ENCODE assay signal across 17 mouse cellular contexts in genomic region chr7:80066675-80067455, GRCm38 (mm10). TPM values are rescaled to one million over a fixed set of nuclear protein-coding genes. Genes with fewer than 3 reads are reported as not detected.
DNase-seq lines count a peak whose midpoint lies in the region; ATAC-seq and TF ChIP-seq lines count a peak whose summit lies in the region.
"Had no signal": no experiment of that assay in that cellular context is flagged by ENCODE, and none has a peak within 500 bp of the region (broad histone marks: within the 10 kb centered on the region; RNA-seq: fewer than 3 reads in every experiment).

No protein-coding gene starts in this region.

- ATAC-seq in embryonic facial prominence, embryonic 13.5 days (ENCODE audit: insufficient number of reproducible peaks, insufficient read depth, low FRiP score, low TSS enrichment, low read depth), result no peak
- no peak for ATAC-seq in hindbrain, embryonic 14.5 days (ENCODE audit: low FRiP score)
- ATAC-seq in lung, postnatal 0 days, result peak; percentile 66
- ATAC-seq: forebrain, embryonic 14.5 days; intestine, postnatal 0 days had no signal

- H3K27ac ChIP-seq in embryonic facial prominence, embryonic 13.5 days, result peak overlapping the region; percentile 85
- no peak overlapping the region for H3K27ac ChIP-seq in embryonic facial prominence, embryonic 10.5 days (replicated peaks)
- H3K27ac ChIP-seq in hindbrain, embryonic 10.5 days, result peak overlapping the region; percentile 56; the same call in 1 of the 2 replicates
- H3K27ac ChIP-seq in hindbrain, embryonic 14.5 days, result no peak overlapping the region
- peak overlapping the region; percentile 57 for H3K27ac ChIP-seq in lung, postnatal 0 days (ENCODE audit: low read length)
- H3K27ac ChIP-seq: hindbrain, embryonic 15.5 days; stomach, postnatal 0 days had no signal

- 0 out of 2 replicates have a peak, but pooled peaks have one; percentile 18 for TF ChIP-seq EP300 in lung, postnatal 0 days (IDR thresholded peaks at IDR 0.05)

- no peaks in the 10 kb centered on the region for H3K9me3 ChIP-seq in embryonic facial prominence, embryonic 13.5 days
- no peaks in the 10 kb centered on the region for H3K9me3 ChIP-seq in embryonic facial prominence, embryonic 10.5 days
- no peaks in the 10 kb centered on the region for H3K9me3 ChIP-seq in hindbrain, embryonic 10.5 days
- no peaks in the 10 kb centered on the region for H3K9me3 ChIP-seq in hindbrain, embryonic 14.5 days (ENCODE audit: control insufficient read depth, low read length)
- H3K9me3 ChIP-seq in lung, postnatal 0 days (ENCODE audit: low read length), result no peaks in the 10 kb centered on the region
- H3K9me3 ChIP-seq: hindbrain, embryonic 15.5 days; midbrain, embryonic 12.5 days had no signal

- H3K27me3 ChIP-seq in embryonic facial prominence, embryonic 13.5 days, result no peaks in the 10 kb centered on the region
- H3K27me3 ChIP-seq in embryonic facial prominence, embryonic 10.5 days (replicated peaks; ENCODE audit: low read depth, poor library complexity, severe bottlenecking), result no peaks in the 10 kb centered on the region
- H3K27me3 ChIP-seq in hindbrain, embryonic 10.5 days (ENCODE audit: insufficient read depth, poor library complexity, severe bottlenecking), result no peaks in the 10 kb centered on the region
- no peaks in the 10 kb centered on the region for H3K27me3 ChIP-seq in hindbrain, embryonic 14.5 days (ENCODE audit: control insufficient read depth, insufficient read depth, low read length)
- no peaks in the 10 kb centered on the region for H3K27me3 ChIP-seq in lung, postnatal 0 days (replicated peaks; ENCODE audit: insufficient read depth, low read length)
- H3K27me3 ChIP-seq: hindbrain, embryonic 15.5 days; midbrain, embryonic 12.5 days had no signal

- TF ChIP-seq POLR2A in lung, adult 2 months (IDR thresholded peaks at IDR 0.05; ENCODE audit: borderline replicate concordance, extremely low read depth, low read depth, low read length), result no peak

- no peak for DNase-seq in embryonic facial prominence, embryonic 10.5 days (ENCODE audit: low spot score)
- DNase-seq in hindbrain, embryonic 10.5 days (ENCODE audit: low spot score), result no peak
- no peak for DNase-seq in hindbrain, embryonic 14.5 days (ENCODE audit: low spot score)
- DNase-seq in lung, adult 2 months, result peak; percentile 6
- DNase-seq in lung, postnatal 14 days, result no peak
- DNase-seq in lung, postnatal 0 days (ENCODE audit: low spot score), result peak; percentile 74
- DNase-seq in adrenal gland, postnatal 4 days (ENCODE audit: low spot score in 2 of 2), result no peak
- DNase-seq: adrenal gland, postnatal 36 days; cerebellum, postnatal 36 days; gastrocnemius, postnatal 10 days; thymus, postnatal 25 days had no signal

- no peak overlapping the region for H3K4me3 ChIP-seq in embryonic facial prominence, embryonic 13.5 days
- no peak overlapping the region for H3K4me3 ChIP-seq in embryonic facial prominence, embryonic 10.5 days
- H3K4me3 ChIP-seq in hindbrain, embryonic 10.5 days, result no peak overlapping the region
- no peak overlapping the region for H3K4me3 ChIP-seq in hindbrain, embryonic 14.5 days (replicated peaks; ENCODE audit: low read length)
- H3K4me3 ChIP-seq in lung, adult 2 months (replicated peaks; ENCODE audit: extremely low read depth, low read depth, low read length), result no peak overlapping the region
- no peak overlapping the region for H3K4me3 ChIP-seq in lung, postnatal 0 days (ENCODE audit: low read depth, low read length)
- H3K4me3 ChIP-seq: hindbrain, embryonic 15.5 days; midbrain, embryonic 12.5 days had no signal

- 63% methylated on average over 13 of the region's 13 CpGs for WGBS in embryonic facial prominence, embryonic 13.5 days
- WGBS in embryonic facial prominence, embryonic 10.5 days, result 75% methylated on average over 13 of the region's 13 CpGs
- 79% methylated on average over 13 of the region's 13 CpGs for WGBS in hindbrain, embryonic 10.5 days
- 79% methylated on average over 13 of the region's 13 CpGs for WGBS in hindbrain, embryonic 14.5 days
- WGBS in lung, adult 2 months, result 57% methylated on average over 13 of the region's 13 CpGs
- 56% methylated on average over 13 of the region's 13 CpGs for WGBS in lung, postnatal 0 days

- no peaks in the 10 kb centered on the region for H3K36me3 ChIP-seq in embryonic facial prominence, embryonic 13.5 days
- H3K36me3 ChIP-seq in embryonic facial prominence, embryonic 10.5 days (replicated peaks), result peaks cover 4% of the 10 kb centered on the region; the same call in 1 of the 2 replicates
- 0 out of 2 replicates have a peak, but pooled peaks cover 6% of the 10 kb centered on the region for H3K36me3 ChIP-seq in hindbrain, embryonic 10.5 days
- no peaks in the 10 kb centered on the region for H3K36me3 ChIP-seq in hindbrain, embryonic 14.5 days (replicated peaks; ENCODE audit: control insufficient read depth, insufficient read depth)
- no peaks in the 10 kb centered on the region for H3K36me3 ChIP-seq in lung, postnatal 0 days (ENCODE audit: insufficient read depth, low read length)
- H3K36me3 ChIP-seq: hindbrain, embryonic 15.5 days; midbrain, embryonic 12.5 days had no signal

- H3K4me1 ChIP-seq in embryonic facial prominence, embryonic 13.5 days, result peaks cover 66% of the 10 kb centered on the region
- H3K4me1 ChIP-seq in embryonic facial prominence, embryonic 10.5 days, result peaks cover 92% of the 10 kb centered on the region
- H3K4me1 ChIP-seq in hindbrain, embryonic 10.5 days (replicated peaks), result peaks cover 97% of the 10 kb centered on the region
- H3K4me1 ChIP-seq in hindbrain, embryonic 14.5 days (replicated peaks; ENCODE audit: control insufficient read depth, insufficient read depth, low read length), result peaks cover 50% of the 10 kb centered on the region
- peaks cover 34% of the 10 kb centered on the region for H3K4me1 ChIP-seq in lung, adult 2 months (ENCODE audit: control insufficient read depth, insufficient read depth, low read length)
- H3K4me1 ChIP-seq in lung, postnatal 0 days (ENCODE audit: insufficient read depth, low read depth, low read length), result peaks cover 23% of the 10 kb centered on the region

- H3K9ac ChIP-seq in embryonic facial prominence, embryonic 13.5 days, result no peak overlapping the region
- H3K9ac ChIP-seq in hindbrain, embryonic 14.5 days, result no peak overlapping the region
- H3K9ac ChIP-seq in lung, postnatal 0 days (replicated peaks; ENCODE audit: low read depth), result no peak overlapping the region
- H3K9ac ChIP-seq: hindbrain, embryonic 15.5 days; midbrain, embryonic 12.5 days had no signal

- no peak for TF ChIP-seq CTCF in lung, adult 2 months (IDR thresholded peaks at IDR 0.05; ENCODE audit: insufficient read depth, low read length)
- TF ChIP-seq CTCF in lung, postnatal 0 days (IDR thresholded peaks at IDR 0.05), result no peak

- H3K4me2 ChIP-seq in embryonic facial prominence, embryonic 13.5 days, result no peak overlapping the region
- H3K4me2 ChIP-seq in hindbrain, embryonic 14.5 days (replicated peaks), result no peak overlapping the region
- H3K4me2 ChIP-seq in lung, postnatal 0 days (replicated peaks; ENCODE audit: low read depth, low read length), result no peak overlapping the region
- H3K4me2 ChIP-seq: hindbrain, embryonic 15.5 days; midbrain, embryonic 12.5 days had no signal

RNA-seq across cellular contexts. Expression of gene Zfp710, which starts 42.3 kb away (rescaled TPM):
- 20.1 and 21.9 TPM in 2 replicates for polyA plus RNA-seq in embryonic facial prominence, embryonic 13.5 days (2015; fragmentation: Nextera tagmentation; extraction: Ambion mirVana)
- polyA plus RNA-seq in embryonic facial prominence, embryonic 10.5 days (2016; fragmentation: Nextera tagmentation; extraction: Ambion mirVana), result 21.5 and 25.2 TPM in 2 replicates
- polyA plus RNA-seq in hindbrain, embryonic 10.5 days (2016; fragmentation: Nextera tagmentation; extraction: Ambion mirVana), result 37.5 and 39.3 TPM in 2 replicates
- 14.7 and 17.5 TPM in 2 replicates for polyA plus RNA-seq in hindbrain, embryonic 14.5 days (2014; fragmentation: Nextera tagmentation; extraction: Ambion mirVana)
- polyA plus RNA-seq in lung, adult 2 months (2012; rRNA removed), result 60.0 and 65.8 TPM in 2 replicates
- polyA plus RNA-seq in lung, postnatal 0 days (2015; fragmentation: Nextera tagmentation; extraction: Ambion mirVana), result 11.1 and 12.9 TPM in 2 replicates
- 10 to 100 TPM; 25.2 to 25.5 TPM for total RNA-seq in adrenal gland, postnatal 4 days (2021)

RNA-seq across cellular contexts. Expression of gene Idh2, which starts 48.3 kb away (rescaled TPM):
- 514 and 560 TPM in 2 replicates for polyA plus RNA-seq in embryonic facial prominence, embryonic 13.5 days (2015; fragmentation: Nextera tagmentation; extraction: Ambion mirVana)
- 522 and 534 TPM in 2 replicates for polyA plus RNA-seq in embryonic facial prominence, embryonic 10.5 days (2016; fragmentation: Nextera tagmentation; extraction: Ambion mirVana)
- polyA plus RNA-seq in hindbrain, embryonic 10.5 days (2016; fragmentation: Nextera tagmentation; extraction: Ambion mirVana), result 429 and 446 TPM in 2 replicates
- polyA plus RNA-seq in hindbrain, embryonic 14.5 days (2014; fragmentation: Nextera tagmentation; extraction: Ambion mirVana), result 198 and 205 TPM in 2 replicates
- polyA plus RNA-seq in lung, adult 2 months (2012; rRNA removed), result 144 and 162 TPM in 2 replicates
- 296 and 298 TPM in 2 replicates for polyA plus RNA-seq in lung, postnatal 0 days (2015; fragmentation: Nextera tagmentation; extraction: Ambion mirVana)
- total RNA-seq in adrenal gland, postnatal 4 days (2021), result 100 to 1,000 TPM; 275 to 289 TPM

Comparison
In these comparisons a context has a peak if more than half of its experiments do, and no peak if none do; other contexts are left out.
1. H3K27ac ChIP-seq: peak in embryonic facial prominence, embryonic 13.5 days (single experiment), hindbrain, embryonic 10.5 days (single experiment) and lung, postnatal 0 days (single experiment); none in embryonic facial prominence, embryonic 10.5 days (single experiment) and hindbrain, embryonic 14.5 days (single experiment).
2. DNase-seq: peak in lung, adult 2 months (single experiment) and lung, postnatal 0 days (single experiment); none in embryonic facial prominence, embryonic 10.5 days (single experiment), hindbrain, embryonic 10.5 days (single experiment), hindbrain, embryonic 14.5 days (single experiment), lung, postnatal 14 days (single experiment) and adrenal gland, postnatal 4 days (0 of 2).